Comparison of ENCODE assay signal across 40 mouse cellular contexts in genomic region chr14:52059982-52060381, GRCm38 (mm10). TPM values are rescaled to one million over a fixed set of nuclear protein-coding genes. Genes with fewer than 3 reads are reported as not detected.
DNase-seq lines count a peak whose midpoint lies in the region; ATAC-seq and TF ChIP-seq lines count a peak whose summit lies in the region.
"Had no signal": no experiment of that assay in that cellular context is flagged by ENCODE, and none has a peak within 500 bp of the region (broad histone marks: within the 10 kb centered on the region; RNA-seq: fewer than 3 reads in every experiment).

No protein-coding gene starts in this region.

- no peaks in the 10 kb centered on the region for H3K36me3 ChIP-seq in hindbrain, embryonic 13.5 days
- no peaks in the 10 kb centered on the region for H3K36me3 ChIP-seq in hindbrain, embryonic 11.5 days (ENCODE audit: control insufficient read depth, insufficient read depth, low read length)
- H3K36me3 ChIP-seq: embryonic facial prominence, embryonic 13.5 days; forebrain, embryonic 10.5 days; forebrain, embryonic 15.5 days; heart, embryonic 13.5 days; limb, embryonic 13.5 days; lung, embryonic 15.5 days had no signal

- no peak for TF ChIP-seq POLR2A in cerebellum, adult 2 months (IDR thresholded peaks at IDR 0.05; ENCODE audit: borderline replicate concordance, insufficient read depth, low read length)

- H3K9ac ChIP-seq in hindbrain, embryonic 13.5 days: no peak overlapping the region
- no peak overlapping the region for H3K9ac ChIP-seq in hindbrain, embryonic 11.5 days (ENCODE audit: low read depth, low read length)
- H3K9ac ChIP-seq: embryonic facial prominence, embryonic 13.5 days; forebrain, embryonic 15.5 days; heart, embryonic 13.5 days; limb, embryonic 13.5 days; lung, embryonic 15.5 days had no signal

- ATAC-seq in hindbrain, embryonic 13.5 days (ENCODE audit: low FRiP score): no peak
- ATAC-seq in hindbrain, embryonic 11.5 days (ENCODE audit: low FRiP score): no peak
- ATAC-seq: activated CD4-positive, CD25-positive, alpha-beta regulatory T cell, adult 4 months; forebrain, embryonic 15.5 days; intestine, postnatal 0 days; midbrain, embryonic 16.5 days had no signal

- no peaks in the 10 kb centered on the region for H3K27me3 ChIP-seq in cerebellum, adult 2 months (ENCODE audit: control insufficient read depth, insufficient read depth, low read length)
- H3K27me3 ChIP-seq in hindbrain, embryonic 13.5 days: no peaks in the 10 kb centered on the region
- H3K27me3 ChIP-seq in hindbrain, embryonic 11.5 days (ENCODE audit: control insufficient read depth, insufficient read depth, low read length): no peaks in the 10 kb centered on the region
- H3K27me3 ChIP-seq: embryonic facial prominence, embryonic 13.5 days; forebrain, embryonic 15.5 days; heart, embryonic 13.5 days; limb, embryonic 13.5 days; lung, embryonic 15.5 days had no signal

- peak overlapping the region; percentile 95; the same call in 1 of the 2 replicates for H3K27ac ChIP-seq in cerebellum, adult 2 months (ENCODE audit: insufficient read depth, low read length)
- no peak overlapping the region for H3K27ac ChIP-seq in hindbrain, embryonic 13.5 days
- no peak overlapping the region for H3K27ac ChIP-seq in hindbrain, embryonic 11.5 days (ENCODE audit: low read depth, low read length)
- H3K27ac ChIP-seq: embryonic facial prominence, embryonic 13.5 days; forebrain, embryonic 10.5 days; forebrain, embryonic 15.5 days; heart, adult 2 months; heart, embryonic 13.5 days; limb, embryonic 13.5 days; lung, embryonic 15.5 days had no signal

- DNase-seq in heart, adult 11 months: peak; percentile 51
- DNase-seq in heart, adult 9 months (ENCODE audit: low spot score in 2 of 2): no peak
- peak; percentile 45 for DNase-seq in R1 (ENCODE audit: low read depth, low spot score)
- peak; percentile 57 to 83 for DNase-seq in cerebellum, adult 2 months
- peak; percentile 58 to 62 for DNase-seq in cerebellum, postnatal 25 days
- no peak for DNase-seq in hindbrain, embryonic 11.5 days (ENCODE audit: low spot score)
- no peak for DNase-seq in adrenal gland, postnatal 4 days (ENCODE audit: low spot score in 2 of 2)
- DNase-seq: adrenal gland, adult 8-10 months; gastrocnemius, postnatal 36 days; heart, adult 2 months; heart, postnatal 10 days; kidney, postnatal 4 days; lung, postnatal 36 days; right cerebral cortex, postnatal 4 days had no signal

- H3K4me1 ChIP-seq in cerebellum, adult 2 months (ENCODE audit: control insufficient read depth, insufficient read depth, low read length): peaks cover 26% of the 10 kb centered on the region
- no peaks in the 10 kb centered on the region for H3K4me1 ChIP-seq in hindbrain, embryonic 13.5 days (replicated peaks)
- no peaks in the 10 kb centered on the region for H3K4me1 ChIP-seq in hindbrain, embryonic 11.5 days (replicated peaks; ENCODE audit: control insufficient read depth, insufficient read depth, low read length)
- H3K4me1 ChIP-seq: embryonic facial prominence, embryonic 13.5 days; forebrain, embryonic 10.5 days; forebrain, embryonic 15.5 days; heart, embryonic 13.5 days; limb, embryonic 13.5 days; lung, embryonic 15.5 days had no signal

- 27% methylated on average over 4 of the region's 4 CpGs for WGBS in cerebellum, adult 2 months
- 65% methylated on average over 4 of the region's 4 CpGs for WGBS in hindbrain, embryonic 13.5 days
- WGBS in hindbrain, embryonic 11.5 days: 70% methylated on average over 4 of the region's 4 CpGs

- no peak for TF ChIP-seq CTCF in cerebellum, adult 2 months (IDR thresholded peaks at IDR 0.05; ENCODE audit: borderline replicate concordance, insufficient read depth, low read depth, low read length)

- H3K4me2 ChIP-seq in hindbrain, embryonic 13.5 days: no peak overlapping the region
- H3K4me2 ChIP-seq in hindbrain, embryonic 11.5 days (replicated peaks; ENCODE audit: low read depth, low read length): no peak overlapping the region
- H3K4me2 ChIP-seq: embryonic facial prominence, embryonic 13.5 days; forebrain, embryonic 15.5 days; heart, embryonic 13.5 days; limb, embryonic 13.5 days; liver, embryonic 11.5 days; lung, embryonic 15.5 days; midbrain, embryonic 11.5 days had no signal

- H3K4me3 ChIP-seq in cerebellum, adult 2 months (replicated peaks; ENCODE audit: insufficient read depth, low read depth, low read length): no peak overlapping the region
- no peak overlapping the region for H3K4me3 ChIP-seq in hindbrain, embryonic 13.5 days
- no peak overlapping the region for H3K4me3 ChIP-seq in hindbrain, embryonic 11.5 days (ENCODE audit: low read depth, low read length)
- H3K4me3 ChIP-seq: embryonic facial prominence, embryonic 13.5 days; forebrain, embryonic 10.5 days; forebrain, embryonic 15.5 days; heart, adult 2 months; heart, embryonic 13.5 days; limb, embryonic 13.5 days; lung, embryonic 15.5 days had no signal

- H3K9me3 ChIP-seq in hindbrain, embryonic 13.5 days: no peaks in the 10 kb centered on the region
- no peaks in the 10 kb centered on the region for H3K9me3 ChIP-seq in hindbrain, embryonic 11.5 days (ENCODE audit: control insufficient read depth, low read length)
- H3K9me3 ChIP-seq: embryonic facial prominence, embryonic 13.5 days; forebrain, embryonic 10.5 days; forebrain, embryonic 15.5 days; heart, embryonic 13.5 days; limb, embryonic 13.5 days; lung, embryonic 15.5 days had no signal

RNA-seq across cellular contexts. Expression of gene Olfr221, which starts 17.7 kb away (rescaled TPM):
- 0.03 and 0.10 TPM in 2 replicates for polyA plus RNA-seq in cerebellum, adult 2 months (2012; rRNA removed)
- polyA plus RNA-seq in hindbrain, embryonic 13.5 days (2015; fragmentation: Nextera tagmentation; extraction: Ambion mirVana): not detected in 2 replicates
- polyA plus RNA-seq in hindbrain, embryonic 11.5 days (2014; fragmentation: Nextera tagmentation; extraction: Ambion mirVana): not detected in 2 replicates
- total RNA-seq in adrenal gland, postnatal 4 days (2021): not detected
- total RNA-seq: adrenal gland, adult 8-10 months; common myeloid progenitor, adult 5-6 weeks; gastrocnemius, adult 18-20 months; gastrocnemius, postnatal 36 days; heart, adult 2 months; heart, postnatal 10 days; hematopoietic stem cell, adult 5-6 weeks; layer of hippocampus, adult 8-10 months; layer of hippocampus, postnatal 25 days; left cerebral cortex, adult 8-10 months; left cerebral cortex, postnatal 36 days; megakaryocyte, adult 5-6 weeks; neutrophil, adult 5-6 weeks had no signal
- polyA plus RNA-seq: activated CD4-positive, CD25-positive, alpha-beta regulatory T cell, adult 4 months; embryonic facial prominence, embryonic 13.5 days; forebrain, embryonic 10.5 days; forebrain, embryonic 15.5 days; heart, adult 2 months; heart, embryonic 13.5 days; intestine, postnatal 0 days; kidney, embryonic 14.5 days; limb, embryonic 13.5 days; liver, embryonic 11.5 days; liver, embryonic 16.5 days; lung, embryonic 15.5 days; midbrain, embryonic 11.5 days; midbrain, embryonic 16.5 days; neural tube, embryonic 11.5 days; spleen, adult 2 months; thymus, postnatal 0 days had no signal

RNA-seq across cellular contexts. Expression of gene Zfp219, which starts 39.4 kb away (rescaled TPM):
- 184 and 188 TPM in 2 replicates for polyA plus RNA-seq in cerebellum, adult 2 months (2012; rRNA removed)
- polyA plus RNA-seq in hindbrain, embryonic 13.5 days (2015; fragmentation: Nextera tagmentation; extraction: Ambion mirVana): 30.5 and 33.1 TPM in 2 replicates
- polyA plus RNA-seq in hindbrain, embryonic 11.5 days (2014; fragmentation: Nextera tagmentation; extraction: Ambion mirVana): 55.3 and 67.1 TPM in 2 replicates
- total RNA-seq in adrenal gland, postnatal 4 days (2021): 10 to 100 TPM; 84.4 to 84.6 TPM

RNA-seq across cellular contexts. Expression of gene Hnrnpc, which starts 43.8 kb away (rescaled TPM):
- polyA plus RNA-seq in cerebellum, adult 2 months (2012; rRNA removed): 254 and 281 TPM in 2 replicates
- polyA plus RNA-seq in hindbrain, embryonic 13.5 days (2015; fragmentation: Nextera tagmentation; extraction: Ambion mirVana): 623 and 652 TPM in 2 replicates
- polyA plus RNA-seq in hindbrain, embryonic 11.5 days (2014; fragmentation: Nextera tagmentation; extraction: Ambion mirVana): 962 and 981 TPM in 2 replicates
- 100 to 1,000 TPM; 247 to 267 TPM for total RNA-seq in adrenal gland, postnatal 4 days (2021)

RNA-seq across cellular contexts. Expression of gene Tmem253, which starts 44.5 kb away (rescaled TPM):
- polyA plus RNA-seq in cerebellum, adult 2 months (2012; rRNA removed): 2.0 and 2.4 TPM in 2 replicates
- 0.79 and 0.84 TPM in 2 replicates for polyA plus RNA-seq in hindbrain, embryonic 13.5 days (2015; fragmentation: Nextera tagmentation; extraction: Ambion mirVana)
- 0.50 and 1.6 TPM in 2 replicates for polyA plus RNA-seq in hindbrain, embryonic 11.5 days (2014; fragmentation: Nextera tagmentation; extraction: Ambion mirVana)
- total RNA-seq in adrenal gland, postnatal 4 days (2021): 1 to 10 TPM; 1.6 to 3.6 TPM
- total RNA-seq: common myeloid progenitor, adult 5-6 weeks; hematopoietic stem cell, adult 5-6 weeks; megakaryocyte, adult 5-6 weeks; neutrophil, adult 5-6 weeks had no signal

RNA-seq across cellular contexts. Expression of gene Rpgrip1, which starts 50.5 kb away (rescaled TPM):
- polyA plus RNA-seq in cerebellum, adult 2 months (2012; rRNA removed): 1.1 and 1.2 TPM in 2 replicates
- polyA plus RNA-seq in hindbrain, embryonic 13.5 days (2015; fragmentation: Nextera tagmentation; extraction: Ambion mirVana): 51.5 and 54.6 TPM in 2 replicates
- polyA plus RNA-seq in hindbrain, embryonic 11.5 days (2014; fragmentation: Nextera tagmentation; extraction: Ambion mirVana): 68.4 and 86.9 TPM in 2 replicates
- 1 to 10 TPM in 1 of 2 experiments, under 1 TPM in 1; 0.37 to 1.6 TPM for total RNA-seq in adrenal gland, postnatal 4 days (2021)
- total RNA-seq: gastrocnemius, postnatal 36 days had no signal

Comparison
In these comparisons a context has a peak if more than half of its experiments do, and no peak if none do; other contexts are left out.
1. DNase-seq: peak in heart, adult 11 months (single experiment), R1 (single experiment), cerebellum, adult 2 months (2 of 2) and cerebellum, postnatal 25 days (2 of 2); none in heart, adult 9 months (0 of 2), hindbrain, embryonic 11.5 days (single experiment) and adrenal gland, postnatal 4 days (0 of 2).